Mouse (Mus musculus) adrenal gland, adult 8-10 months (tissue): ENCODE data around the gene Olfr646. TPM values are rescaled to one million over a fixed set of nuclear protein-coding genes. Genes with fewer than 3 reads are reported as not detected.

Source experiments
- DNase-seq: peaks from one replicate; pipeline ENCODE4 v3.0.0; 2022
- total RNA-seq, 4 experiments: library from RNA; stranded (reverse); gene quantifications; 2 replicates each; pipeline ENCODE4 v1.2.4; 2022

The Olfr646 gene
- not detected for total RNA-seq

DNA sequence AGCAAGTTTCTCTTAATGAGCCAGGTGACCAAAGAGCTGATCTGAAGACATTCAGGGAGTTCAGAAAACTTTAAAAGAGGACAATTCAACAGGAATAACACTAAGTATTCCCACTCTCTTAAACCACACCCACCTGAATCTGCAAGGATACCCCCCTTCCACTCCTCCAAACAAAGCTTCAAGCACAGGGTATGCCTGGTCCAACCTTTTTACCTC lies at the start of gene Olfr646:
Gene Olfr646 (plus strand): TSS at position 117 of the 216 bp plus-strand sequence.
- DNase-seq = no peak

DNA sequence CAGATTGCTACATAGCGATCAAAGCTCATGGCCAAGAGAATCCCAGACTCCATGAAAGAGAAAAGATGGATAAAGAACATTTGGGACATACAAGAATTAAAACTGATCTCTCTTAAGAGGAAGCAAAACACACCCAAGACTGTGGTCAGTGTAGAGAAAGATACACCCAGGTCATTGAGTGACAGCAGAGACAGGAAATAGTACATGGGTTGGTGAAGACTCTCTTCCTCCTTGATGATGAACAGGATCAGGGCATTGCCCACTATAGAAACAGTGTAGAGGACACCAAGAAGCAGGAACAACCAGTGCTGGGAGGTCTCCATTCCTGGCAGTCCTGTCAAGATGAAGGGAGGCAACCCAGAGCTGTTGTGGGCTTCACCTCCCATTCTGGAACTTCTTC lies 45.5 kb upstream of the Olfr646 start:
- no peak for DNase-seq

DNA sequence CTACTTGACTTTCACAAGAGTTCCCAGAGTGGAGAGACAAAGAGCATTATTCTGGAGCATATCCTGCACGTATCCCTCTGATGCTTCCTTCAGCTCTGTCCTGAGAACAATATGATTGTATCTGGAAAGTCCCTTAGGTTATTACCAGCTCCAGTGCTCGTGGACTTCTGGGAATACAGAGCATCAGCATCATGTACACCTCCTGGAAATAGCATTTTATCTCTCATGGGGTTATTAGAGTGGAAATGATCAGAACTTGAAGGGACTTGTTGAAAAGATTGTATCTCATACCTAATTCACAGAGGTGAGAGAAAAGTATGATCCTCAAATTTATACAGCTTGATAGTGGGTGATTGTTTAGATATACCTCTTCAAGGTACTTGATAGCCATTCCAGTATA lies 43.3 kb upstream of the Olfr646 start, which contains the start of gene 4930516K23Rik:
Gene 4930516K23Rik (minus strand): TSS at position 101 of the 400 bp plus-strand sequence.
- DNase-seq = no peak

DNA sequence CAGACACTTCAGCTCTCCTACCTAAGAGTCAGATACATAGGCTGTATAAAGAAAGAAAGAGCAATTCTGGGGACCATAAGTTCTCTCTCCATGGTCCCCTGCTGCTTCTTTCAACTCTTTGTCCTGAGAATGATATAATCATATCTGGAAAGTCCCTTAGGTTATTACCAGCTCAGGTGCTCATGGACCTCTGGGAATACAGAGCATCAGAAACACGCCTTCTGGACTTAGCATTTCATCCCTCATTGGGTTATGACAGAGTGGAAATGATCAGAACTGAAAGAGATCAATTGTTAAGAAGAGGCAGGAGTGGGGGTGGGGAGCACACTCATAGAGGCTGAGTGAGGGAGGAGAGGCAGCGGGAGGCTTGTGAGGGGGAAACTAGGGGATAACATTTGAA lies 32.9 kb upstream of the Olfr646 start, which contains the start of gene Olfr644:
Gene Olfr644 (minus strand): TSS at position 101 of the 400 bp plus-strand sequence.
- no peak for DNase-seq

DNA sequence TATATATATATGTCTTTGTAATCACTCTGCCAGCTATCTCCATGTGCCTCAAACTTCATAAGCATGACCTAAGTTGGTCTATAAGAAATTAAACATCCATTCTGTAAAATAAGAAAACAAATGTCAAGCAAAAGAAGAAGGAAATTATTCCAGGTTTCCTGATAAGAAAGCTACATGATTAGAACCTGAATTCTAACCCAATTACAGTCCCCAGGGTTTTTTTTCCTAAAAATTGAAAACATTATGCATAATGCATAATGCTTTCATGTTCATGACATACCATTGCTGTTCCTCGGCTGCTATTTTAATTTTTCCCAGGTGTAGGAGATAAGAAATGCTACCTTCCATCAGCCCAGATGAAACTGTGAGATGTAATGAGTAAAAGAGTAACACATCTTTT lies 19.3 kb upstream of the Olfr646 start, which contains the start of gene Olfr645:
Gene Olfr645 (minus strand): TSS at position 101 of the 400 bp plus-strand sequence.
- DNase-seq = no peak

DNA sequence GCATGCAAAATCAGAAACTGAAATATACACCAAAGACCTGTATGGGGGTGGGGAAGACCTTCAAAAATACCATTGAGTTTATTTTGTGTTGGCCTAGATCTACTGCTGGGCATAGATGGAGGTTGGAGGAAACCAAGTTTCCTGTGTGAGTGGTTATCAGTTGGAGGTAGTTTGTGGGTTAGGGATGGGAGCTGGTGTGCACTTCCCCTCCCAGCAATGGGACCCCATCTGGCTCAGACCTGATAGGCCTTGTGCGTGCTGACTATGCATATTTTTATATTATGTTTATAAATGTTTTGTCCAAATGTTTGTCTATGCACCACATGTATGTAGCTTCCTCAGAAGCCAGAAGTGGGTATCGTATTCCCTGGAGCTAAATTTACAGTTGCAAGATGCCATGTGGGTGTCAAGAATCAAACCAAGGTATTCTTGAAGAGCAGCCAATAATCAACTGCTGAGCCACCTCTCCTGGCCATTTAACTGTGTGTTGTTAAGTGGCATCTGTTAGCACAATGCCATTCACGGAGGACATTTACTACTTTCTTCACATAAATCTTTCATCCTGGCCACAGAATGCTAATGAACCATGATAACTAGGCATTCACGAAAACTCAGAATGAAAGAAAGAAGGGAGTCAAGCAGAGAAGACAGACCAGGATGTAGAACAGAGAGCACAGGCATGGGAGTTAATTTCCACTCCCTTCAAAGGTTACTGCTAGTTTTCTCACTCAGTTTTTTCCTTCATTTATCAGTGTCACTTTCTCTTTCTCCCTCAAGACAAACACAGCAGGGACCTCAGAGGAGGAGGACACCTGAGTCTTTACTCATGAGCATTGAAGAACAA lies 538 bp upstream of the Olfr646 start:
- DNase-seq = no peak

DNA sequence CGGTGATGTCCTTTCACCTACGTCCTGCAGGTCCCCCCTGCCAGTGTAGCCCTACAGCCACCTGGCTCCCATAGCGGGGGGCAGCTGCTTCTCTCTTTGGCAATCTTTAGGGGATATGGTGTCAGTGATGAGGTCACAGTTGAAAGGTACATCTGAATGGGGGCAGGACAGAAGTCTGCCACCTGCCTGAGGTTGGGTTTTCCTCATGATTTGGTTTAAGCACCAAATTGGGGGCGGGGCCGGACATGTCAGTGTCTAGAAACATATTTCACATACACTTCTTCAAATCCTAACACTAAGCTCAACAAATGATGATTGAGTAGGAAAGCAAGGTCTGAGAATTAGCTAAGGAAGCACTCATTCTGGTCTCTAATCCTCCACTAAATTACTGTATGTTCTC lies 25.1 kb downstream of the Olfr646 start, which contains the start of gene Ubqln5:
Gene Ubqln5 (minus strand): TSS at position 101 of the 400 bp plus-strand sequence.
- DNase-seq = no peak

DNA sequence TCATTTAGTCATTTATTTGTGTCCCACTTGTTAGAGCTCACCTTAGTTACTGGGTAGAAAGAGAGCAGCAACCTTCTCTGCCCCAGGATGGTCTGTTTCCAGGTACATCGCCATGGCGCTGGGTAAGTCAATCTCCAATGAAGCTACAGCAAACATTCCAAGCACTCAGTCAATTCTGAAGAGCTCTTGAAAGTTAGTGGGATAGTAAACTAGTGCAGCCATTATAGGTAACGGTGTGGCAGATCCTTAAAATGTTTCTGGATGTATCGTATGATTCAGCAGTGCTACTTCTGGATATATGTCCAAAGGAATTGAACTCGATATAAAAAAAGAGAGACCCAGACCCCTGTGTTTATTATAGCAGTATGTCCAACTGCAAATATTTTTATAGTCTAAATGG lies 32.6 kb downstream of the Olfr646 start, which contains the start of gene Olfr643:
Gene Olfr643 (minus strand): TSS at position 101 of the 400 bp plus-strand sequence.
- DNase-seq = no peak

DNA sequence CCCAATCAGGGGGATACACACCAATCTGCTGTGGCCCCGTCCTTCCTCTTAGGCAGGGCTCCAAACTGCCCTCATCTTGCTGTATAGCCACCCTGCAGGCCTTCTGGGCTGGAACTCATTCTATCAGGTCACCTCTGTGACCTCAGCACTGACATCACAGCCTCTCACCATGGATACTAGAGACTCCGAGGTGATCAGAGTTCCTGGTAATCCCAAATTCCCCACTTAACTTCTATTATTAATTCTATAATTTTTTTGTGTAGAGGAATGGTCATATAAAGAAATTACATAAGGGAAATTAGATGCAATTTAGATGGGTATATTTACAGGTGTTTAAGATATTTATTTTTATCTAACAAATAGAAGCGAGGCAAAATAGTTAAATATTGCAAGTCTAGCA lies 38.5 kb downstream of the Olfr646 start, which contains the start of gene Ubqln3:
Gene Ubqln3 (minus strand): TSS at position 101 of the 400 bp plus-strand sequence.
- DNase-seq = no peak

DNA sequence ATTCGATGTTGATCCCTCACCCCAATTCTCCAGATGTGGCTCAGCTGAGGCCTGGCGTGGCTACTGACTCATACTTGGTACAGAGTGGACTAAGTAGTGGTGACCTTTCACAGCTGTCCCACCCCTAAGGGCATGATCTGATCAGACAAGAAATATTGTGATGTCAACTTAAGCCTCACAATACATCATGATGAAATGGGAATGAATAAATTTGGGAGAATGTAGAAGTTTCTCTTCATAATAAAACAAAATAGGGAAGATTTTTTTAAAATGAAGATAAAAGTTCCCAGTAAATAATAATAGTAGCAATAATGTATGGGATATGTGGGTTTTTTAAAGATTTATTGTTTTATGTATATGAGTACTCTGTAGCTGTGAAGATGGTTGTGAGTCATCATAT lies 45.8 kb downstream of the Olfr646 start, which contains the start of gene Ubqlnl:
Gene Ubqlnl (minus strand): TSS at position 101 of the 400 bp plus-strand sequence.
- no peak for DNase-seq

Other genes with a start within 250 kb of the Olfr646 start
- not detected for gene Olfr66, start 218.6 kb upstream of the Olfr646 start, total RNA-seq
- gene Olfr64, start 210.4 kb upstream of the Olfr646 start, total RNA-seq = not detected
- gene Olfr65, start 201.4 kb upstream of the Olfr646 start, total RNA-seq = not detected
- not detected for gene Olfr631, start 176.0 kb upstream of the Olfr646 start, total RNA-seq
- gene Olfr632, start 170.5 kb upstream of the Olfr646 start, total RNA-seq = not detected
- gene Olfr633, start 160.4 kb upstream of the Olfr646 start, total RNA-seq = not detected
- gene Olfr635, start 133.7 kb upstream of the Olfr646 start, total RNA-seq = under 1 TPM in 3 of 4 experiments, not detected in 1; 0.03 to 0.06 (median 0.06) TPM
- not detected for gene Olfr638, start 106.1 kb upstream of the Olfr646 start, total RNA-seq
- under 1 TPM in 2 of 4 experiments, not detected in 2; 0.05 to 0.09 TPM for gene Olfr639, start 87.6 kb upstream of the Olfr646 start, total RNA-seq
- not detected for gene Olfr640, start 79.3 kb upstream of the Olfr646 start, total RNA-seq
- gene Olfr641, start 69.4 kb upstream of the Olfr646 start, total RNA-seq = not detected
- not detected for gene Olfr642, start 52.2 kb upstream of the Olfr646 start, total RNA-seq
- gene 4930516K23Rik, start 43.4 kb upstream of the Olfr646 start, total RNA-seq = not detected
- not detected for gene Olfr644, start 33.0 kb upstream of the Olfr646 start, total RNA-seq
- gene Olfr645, start 19.4 kb upstream of the Olfr646 start, total RNA-seq = not detected
- not detected for gene Ubqln5, start 25.0 kb downstream of the Olfr646 start, total RNA-seq
- gene Olfr643, start 32.5 kb downstream of the Olfr646 start, total RNA-seq = not detected
- not detected for gene Ubqln3, start 38.4 kb downstream of the Olfr646 start, total RNA-seq
- gene Ubqlnl, start 45.7 kb downstream of the Olfr646 start, total RNA-seq = not detected
- gene Olfm5, start 60.0 kb downstream of the Olfr646 start, total RNA-seq = not detected
- under 1 TPM in 1 of 4 experiments, not detected in 3; 0.15 TPM for gene Olfr648, start 78.5 kb downstream of the Olfr646 start, total RNA-seq
- gene Olfr649, start 91.1 kb downstream of the Olfr646 start, total RNA-seq = not detected
- gene Trim6, start 113.9 kb downstream of the Olfr646 start, total RNA-seq = 1 to 10 TPM in 2 of 4 experiments, under 1 TPM in 2; 0.41 to 1.8 (median 1.0) TPM
- gene Trim34a, start 139.6 kb downstream of the Olfr646 start, total RNA-seq = 10 to 100 TPM in 3 of 4 experiments, 1 to 10 TPM in 1; 8.2 to 11.6 (median 11.0) TPM
- 1 to 10 TPM; 4.7 to 6.5 (median 6.1) TPM for gene Trim5, start 183.2 kb downstream of the Olfr646 start, total RNA-seq
- gene Trim12a, start 210.6 kb downstream of the Olfr646 start, total RNA-seq = 10 to 100 TPM; 17.0 to 20.9 (median 19.4) TPM
- 1 to 10 TPM in 1 of 4 experiments, under 1 TPM in 3; 0.38 to 2.0 (median 0.57) TPM for gene Trim34b, start 224.6 kb downstream of the Olfr646 start, total RNA-seq
- 10 to 100 TPM; 13.7 to 15.9 (median 15.1) TPM for gene Trim12c, start 248.5 kb downstream of the Olfr646 start, total RNA-seq